Mouse (Mus musculus) lung, embryonic 15.5 days (tissue): ENCODE data around the gene Fam229a. TPM values are rescaled to one million over a fixed set of nuclear protein-coding genes. Genes with fewer than 3 reads are reported as not detected.

Experiments used
- ATAC-seq: fragments of 200-750 bp; cut with Nextera tagmentation; 2 replicates; pipeline ENCODE4 v1.8.0; 2017; ENCODE audit warnings: moderate number of reproducible peaks, borderline replicate concordance; ENCODE audit not compliant: low FRiP score, low TSS enrichment; ENCODE audit errors: extremely low read depth
- H3K27ac ChIP-seq: fragments of 300-500 bp; sonication (generic); 2 replicates; pipeline ENCODE4 v1.5.1; 2015; ENCODE audit warnings: moderate library complexity, mild to moderate bottlenecking, inconsistent platforms
- H3K27me3 ChIP-seq: fragments of 300-500 bp; sonication (generic); 2 replicates; pipeline ENCODE4 v1.6.1; 2015; ENCODE audit warnings: inconsistent platforms
- H3K36me3 ChIP-seq: fragments of 300-500 bp; sonication (generic); 2 replicates; pipeline ENCODE4 v1.6.1; 2015; ENCODE audit warnings: inconsistent platforms
- H3K4me1 ChIP-seq: fragments of 300-500 bp; sonication (generic); 2 replicates; pipeline ENCODE4 v1.6.1; 2015; ENCODE audit warnings: inconsistent platforms
- H3K4me2 ChIP-seq: fragments of 300-500 bp; sonication (generic); 2 replicates; pipeline ENCODE4 v1.6.1; 2015; ENCODE audit warnings: inconsistent platforms, mild to moderate bottlenecking, moderate library complexity
- H3K4me3 ChIP-seq: fragments of 300-500 bp; sonication (generic); 2 replicates; pipeline ENCODE4 v1.5.1; 2015; ENCODE audit warnings: mild to moderate bottlenecking, inconsistent platforms
- H3K9ac ChIP-seq: fragments of 300-500 bp; sonication (generic); 2 replicates; pipeline ENCODE4 v1.6.1; 2015; ENCODE audit warnings: inconsistent platforms
- H3K9me3 ChIP-seq: fragments of 300-500 bp; sonication (generic); 2 replicates; pipeline ENCODE4 v1.6.1; 2016; ENCODE audit warnings: inconsistent platforms
- WGBS: fragments of 180-500 bp; shearing (Covaris S2); methylation state at CpG from one replicate; pipeline ENCODE4 v1.1.7; 2015; 5-methylcytosine and 5-hydroxymethylcytosine counted together
- polyA plus RNA-seq: library from polyadenylated mRNA; unstranded; fragments of >200 nt; fragmentation: Nextera tagmentation; extraction: Ambion mirVana; gene quantifications from 2 replicates; pipeline ENCODE4 v1.2.1, GENCODE M21; 2015

Gene Fam229a
- polyA plus RNA-seq, 1 experiment from 2014 or later, result not detected

- ATAC-seq, result peak; percentile 98
- Histone ChIP-seq H3K4me1 (peaks cover 10% of the 10 kb centered on the region), H3K9ac (peak within 1 kb of the TSS; percentile 68), H3K36me3 (peaks cover 16% of the 10 kb centered on the region; the same call in 1 of the 2 replicates), H3K4me2 (peak within 1 kb of the TSS; percentile 77), H3K27me3 (no peaks in the 10 kb centered on the region), H3K4me3 (peak within 1 kb of the TSS; percentile 82), H3K27ac (peak within 1 kb of the TSS; percentile 85), H3K9me3 (no peaks in the 10 kb centered on the region)
- WGBS, result 0% methylated on average over 46 of the region's 46 CpGs
Measured at GRCm38 (mm10) chr4:129461183-129461960, 29.6 kb upstream of the Fam229a start, which contains the start of gene Bsdc1. Gene Bsdc1, plus strand, starts transcription at chr4:129461581.

GRCm38 (mm10) chr4:129462118-129462517 is 28.9 kb upstream of the Fam229a start:
- H3K27me3 ChIP-seq, result no peaks in the 10 kb centered on the region
- peak overlapping the region; percentile 68 for H3K9ac ChIP-seq
- no peaks in the 10 kb centered on the region for H3K9me3 ChIP-seq
- no peak for ATAC-seq
- peak overlapping the region; percentile 77 for H3K4me2 ChIP-seq
- 39% methylated on average over 3 of the region's 3 CpGs for WGBS
- H3K4me3 ChIP-seq, result peak overlapping the region; percentile 82
- no peak overlapping the region for H3K27ac ChIP-seq
- H3K4me1 ChIP-seq, result peaks cover 10% of the 10 kb centered on the region
- H3K36me3 ChIP-seq, result peaks cover 23% of the 10 kb centered on the region; the same call in 1 of the 2 replicates

GRCm38 (mm10) chr4:129463097-129464059 is 27.6 kb upstream of the Fam229a start:
- no peak overlapping the region for H3K27ac ChIP-seq

GRCm38 (mm10) chr4:129464286-129464815 is 26.6 kb upstream of the Fam229a start:
- no peak overlapping the region for H3K4me3 ChIP-seq
- no peak overlapping the region for H3K27ac ChIP-seq
- H3K4me2 ChIP-seq, result no peak overlapping the region
- peaks cover 10% of the 10 kb centered on the region for H3K4me1 ChIP-seq
- H3K27me3 ChIP-seq, result no peaks in the 10 kb centered on the region
- WGBS, result 82% methylated on average over 4 of the region's 4 CpGs
- no peaks in the 10 kb centered on the region for H3K9me3 ChIP-seq
- peaks cover 44% of the 10 kb centered on the region for H3K36me3 ChIP-seq
- no peak overlapping the region for H3K9ac ChIP-seq
- no peak for ATAC-seq

More at GRCm38 (mm10) chr4:129463097-129464059, 27.6 kb upstream of the Fam229a start:
- H3K27me3 ChIP-seq, result no peaks in the 10 kb centered on the region
- H3K4me3 ChIP-seq, result no peak overlapping the region
- no peak overlapping the region for H3K4me2 ChIP-seq
- 86% methylated on average over 24 of the region's 24 CpGs for WGBS
- H3K4me1 ChIP-seq, result peaks cover 10% of the 10 kb centered on the region
- peaks cover 36% of the 10 kb centered on the region; the same call in 1 of the 2 replicates for H3K36me3 ChIP-seq
- no peaks in the 10 kb centered on the region for H3K9me3 ChIP-seq
- H3K9ac ChIP-seq, result no peak overlapping the region
- no peak for ATAC-seq

- no peak overlapping the region for H3K27ac ChIP-seq
- H3K4me2 ChIP-seq, result no peak overlapping the region
- WGBS, result 87% methylated on average over 11 of the region's 11 CpGs
- no peak overlapping the region for H3K4me3 ChIP-seq
- no peak for ATAC-seq
- H3K27me3 ChIP-seq, result no peaks in the 10 kb centered on the region
- peaks cover 65% of the 10 kb centered on the region for H3K36me3 ChIP-seq
- no peak overlapping the region for H3K9ac ChIP-seq
- H3K9me3 ChIP-seq, result no peaks in the 10 kb centered on the region
- no peaks in the 10 kb centered on the region for H3K4me1 ChIP-seq
Measured at GRCm38 (mm10) chr4:129476047-129476446, 14.9 kb upstream of the Fam229a start.

GRCm38 (mm10) chr4:129479863-129480262 is 11.1 kb upstream of the Fam229a start:
- H3K4me1 ChIP-seq, result no peaks in the 10 kb centered on the region
- no peaks in the 10 kb centered on the region for H3K27me3 ChIP-seq
- H3K9ac ChIP-seq, result no peak overlapping the region
- no peak overlapping the region for H3K27ac ChIP-seq
- no peaks in the 10 kb centered on the region for H3K9me3 ChIP-seq
- no peak overlapping the region for H3K4me3 ChIP-seq
- no peak overlapping the region for H3K4me2 ChIP-seq
- H3K36me3 ChIP-seq, result peaks cover 57% of the 10 kb centered on the region
- 84% methylated on average over 3 of the region's 3 CpGs for WGBS
- no peak for ATAC-seq

GRCm38 (mm10) chr4:129481090-129481489 is 9.9 kb upstream of the Fam229a start:
- H3K27me3 ChIP-seq, result no peaks in the 10 kb centered on the region
- no peak overlapping the region for H3K27ac ChIP-seq
- H3K4me2 ChIP-seq, result no peak overlapping the region
- no peak overlapping the region for H3K9ac ChIP-seq
- peaks cover 59% of the 10 kb centered on the region for H3K36me3 ChIP-seq
- H3K4me1 ChIP-seq, result no peaks in the 10 kb centered on the region
- no peaks in the 10 kb centered on the region for H3K9me3 ChIP-seq
- H3K4me3 ChIP-seq, result no peak overlapping the region
- ATAC-seq, result no peak
- 77% methylated on average over 1 of the region's 1 CpGs for WGBS

GRCm38 (mm10) chr4:129494681-129495080 is 3.7 kb downstream of the Fam229a start:
- H3K4me3 ChIP-seq, result no peak overlapping the region
- no peak for ATAC-seq
- 70% methylated on average over 7 of the region's 7 CpGs for WGBS
- H3K9ac ChIP-seq, result no peak overlapping the region
- peaks cover 26% of the 10 kb centered on the region for H3K27me3 ChIP-seq
- no peak overlapping the region for H3K27ac ChIP-seq
- peaks cover 30% of the 10 kb centered on the region for H3K4me1 ChIP-seq
- H3K4me2 ChIP-seq, result no peak overlapping the region
- no peaks in the 10 kb centered on the region for H3K9me3 ChIP-seq
- H3K36me3 ChIP-seq, result no peaks in the 10 kb centered on the region

GRCm38 (mm10) chr4:129495672-129496562 is 4.9 kb downstream of the Fam229a start:
- no peak for ATAC-seq
- H3K36me3 ChIP-seq, result no peaks in the 10 kb centered on the region
- H3K9ac ChIP-seq, result no peak overlapping the region
- H3K4me1 ChIP-seq, result peaks cover 36% of the 10 kb centered on the region
- 0 out of 2 replicates have a peak overlapping the region, but pooled peaks have one; percentile 15 for H3K4me2 ChIP-seq
- 30% methylated on average over 16 of the region's 16 CpGs for WGBS
- no peak overlapping the region for H3K4me3 ChIP-seq
- H3K27me3 ChIP-seq, result peaks cover 21% of the 10 kb centered on the region
- peak overlapping the region; percentile 80 for H3K27ac ChIP-seq
- no peaks in the 10 kb centered on the region for H3K9me3 ChIP-seq

- H3K36me3 ChIP-seq, result no peaks in the 10 kb centered on the region
- peaks cover 14% of the 10 kb centered on the region for H3K27me3 ChIP-seq
- no peak overlapping the region for H3K4me3 ChIP-seq
- H3K4me1 ChIP-seq, result peaks cover 32% of the 10 kb centered on the region
- no peaks in the 10 kb centered on the region for H3K9me3 ChIP-seq
- ATAC-seq, result no peak
- 23% methylated on average over 6 of the region's 6 CpGs for WGBS
- no peak overlapping the region for H3K9ac ChIP-seq
- peak overlapping the region; percentile 19; the same call in 1 of the 2 replicates for H3K4me2 ChIP-seq
- peak overlapping the region; percentile 80 for H3K27ac ChIP-seq
Measured at GRCm38 (mm10) chr4:129496631-129497030, 5.6 kb downstream of the Fam229a start.

- no peak overlapping the region for H3K4me3 ChIP-seq
- peaks cover 46% of the 10 kb centered on the region for H3K4me1 ChIP-seq
- WGBS, result 51% methylated on average over 3 of the region's 3 CpGs
- H3K27ac ChIP-seq, result no peak overlapping the region
- no peaks in the 10 kb centered on the region for H3K9me3 ChIP-seq
- no peak for ATAC-seq
- H3K27me3 ChIP-seq, result no peaks in the 10 kb centered on the region
- H3K36me3 ChIP-seq, result no peaks in the 10 kb centered on the region
- no peak overlapping the region for H3K9ac ChIP-seq
- no peak overlapping the region for H3K4me2 ChIP-seq
Measured at GRCm38 (mm10) chr4:129498941-129499340, 8.0 kb downstream of the Fam229a start.
